Mouse (Mus musculus): ENCODE data around the gene Prpsap1. TPM values are rescaled to one million over a fixed set of nuclear protein-coding genes. Genes with fewer than 3 reads are reported as not detected.

Gene Prpsap1
- polyA plus RNA-seq, 2 experiments = 22.2 to 38.4 TPM

DNA sequence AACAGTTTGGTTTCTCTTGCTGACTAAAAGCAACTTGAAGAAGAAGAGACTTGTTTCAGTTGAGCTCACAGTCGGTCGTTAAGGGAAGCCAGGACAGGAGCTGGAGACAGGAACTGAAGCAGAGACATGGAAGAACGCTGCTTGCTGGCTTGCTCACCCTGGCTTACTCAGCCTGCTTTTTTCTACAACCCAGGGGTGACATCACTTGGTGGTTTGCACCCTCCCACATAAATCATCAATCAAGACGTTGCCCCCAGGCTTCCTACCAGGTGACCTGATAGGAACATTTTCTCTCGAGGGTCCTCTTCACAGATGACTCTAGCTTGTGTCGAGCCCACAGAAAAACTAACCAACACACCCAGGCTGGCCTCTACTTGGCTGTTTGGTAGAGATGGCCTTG, 70.8 kb downstream of the Prpsap1 start:
- TF ChIP-seq CTCF (IDR thresholded peaks at IDR 0.05; ENCODE audit: low read depth) (no peak), EP300 (IDR thresholded peaks at IDR 0.05; ENCODE audit: low read depth) (no peak)
- no peak overlapping the region for H3K9ac ChIP-seq (replicated peaks)
- WGBS (ENCODE audit: insufficient replicate concordance) = 54% methylated on average over 6 of the region's 6 CpGs
- H3K9me3 ChIP-seq (ENCODE audit: control insufficient read depth, low read length) = no peaks in the 10 kb centered on the region
- no peak for DNase-seq (ENCODE audit: low read depth in 3 of 3, low spot score in 3 of 3)
- H3K36me3 ChIP-seq (replicated peaks; ENCODE audit: control insufficient read depth, insufficient read depth, low read depth) = no peaks in the 10 kb centered on the region
- ATAC-seq (ENCODE audit: insufficient read depth) = no peak
- H3K27me3 ChIP-seq (ENCODE audit: control insufficient read depth, insufficient read depth, low read length) = no peaks in the 10 kb centered on the region
- H3K27ac ChIP-seq = no peak overlapping the region
- no peak overlapping the region for H3K4me2 ChIP-seq (ENCODE audit: low read depth)
- H3K4me3 ChIP-seq (ENCODE audit: insufficient read depth in 1 of 2, low read depth in 2 of 2, low read length in 2 of 2) = no peak overlapping the region
- H3K4me1 ChIP-seq (replicated peaks; ENCODE audit: control insufficient read depth in 2 of 2, insufficient read depth in 2 of 2, low read length in 1 of 2) = peaks cover 5 to 9% of the 10 kb centered on the region in 2 experiments

DNA sequence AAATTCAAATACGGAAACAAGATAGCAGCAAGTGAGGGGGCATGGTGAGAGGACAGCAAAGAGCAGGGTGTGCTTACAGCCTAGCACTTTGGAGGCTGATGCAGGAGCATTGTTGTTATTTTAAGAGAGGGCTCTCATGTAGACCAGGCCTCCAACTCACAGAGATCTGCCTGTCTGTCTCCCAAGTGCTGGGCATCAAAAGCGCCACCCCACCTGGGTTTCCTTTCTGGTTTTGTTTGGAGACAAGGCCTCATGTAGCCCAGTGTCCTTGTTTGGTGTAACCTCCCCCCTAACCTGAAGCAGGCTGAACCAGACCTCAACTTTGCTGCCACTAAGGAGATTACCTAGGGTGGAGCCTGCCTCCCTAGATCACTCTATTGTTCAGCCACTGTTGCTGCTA, 71.4 kb downstream of the Prpsap1 start:
- WGBS (ENCODE audit: insufficient replicate concordance) = 68% methylated on average over 2 of the region's 2 CpGs
- DNase-seq (ENCODE audit: low read depth in 3 of 3, low spot score in 3 of 3) (no peak), ATAC-seq (ENCODE audit: insufficient read depth) (no peak)
- Histone ChIP-seq H3K36me3 (replicated peaks; ENCODE audit: control insufficient read depth, insufficient read depth, low read depth) (no peaks in the 10 kb centered on the region), H3K4me3 (ENCODE audit: insufficient read depth in 1 of 2, low read depth in 2 of 2, low read length in 2 of 2) (no peak overlapping the region), H3K4me1 (replicated peaks; ENCODE audit: control insufficient read depth in 2 of 2, insufficient read depth in 2 of 2, low read length in 1 of 2) (peaks cover 5 to 9% of the 10 kb centered on the region in 2 experiments), H3K4me2 (ENCODE audit: low read depth) (no peak overlapping the region), H3K9me3 (ENCODE audit: control insufficient read depth, low read length) (no peaks in the 10 kb centered on the region), H3K27ac (no peak overlapping the region), H3K9ac (replicated peaks) (no peak overlapping the region), H3K27me3 (ENCODE audit: control insufficient read depth, insufficient read depth, low read length) (no peaks in the 10 kb centered on the region)
- TF ChIP-seq CTCF (IDR thresholded peaks at IDR 0.05; ENCODE audit: low read depth) = no peak
- no peak for TF ChIP-seq EP300 (IDR thresholded peaks at IDR 0.05; ENCODE audit: low read depth)

DNA sequence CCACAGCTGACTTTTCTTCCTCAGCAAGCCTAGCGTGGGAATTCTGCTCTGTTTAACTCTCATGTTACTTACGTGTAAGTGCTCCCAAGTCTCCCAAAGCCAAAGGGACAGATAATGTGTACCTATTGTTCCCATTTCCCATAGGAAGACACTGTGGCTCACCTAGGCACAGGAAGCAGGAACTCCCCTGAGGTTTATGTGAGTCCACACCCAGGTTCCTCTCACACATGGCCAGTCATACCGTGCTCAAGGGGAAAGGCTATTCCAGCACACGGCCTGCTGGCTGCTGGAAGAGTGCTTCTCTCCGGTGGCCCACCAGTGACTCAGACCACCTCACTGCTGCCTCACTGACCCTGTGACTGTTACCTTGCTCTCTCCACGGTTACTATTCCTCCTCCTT, 72.9 kb downstream of the Prpsap1 start:
- no peaks in the 10 kb centered on the region; the same call in 1 of the 2 replicates for H3K27me3 ChIP-seq (ENCODE audit: control insufficient read depth, insufficient read depth, low read length)
- no peaks in the 10 kb centered on the region for H3K9me3 ChIP-seq (ENCODE audit: control insufficient read depth, low read length)
- no peak for TF ChIP-seq EP300 (IDR thresholded peaks at IDR 0.05; ENCODE audit: low read depth)
- no peak for TF ChIP-seq CTCF (IDR thresholded peaks at IDR 0.05; ENCODE audit: low read depth)
- no peak overlapping the region for H3K4me3 ChIP-seq (ENCODE audit: insufficient read depth in 1 of 2, low read depth in 2 of 2, low read length in 2 of 2)
- 60% methylated on average over 6 of the region's 6 CpGs for WGBS (ENCODE audit: insufficient replicate concordance)
- DNase-seq (ENCODE audit: low read depth in 3 of 3, low spot score in 3 of 3) = no peak
- H3K9ac ChIP-seq (replicated peaks) = no peak overlapping the region
- ATAC-seq (ENCODE audit: insufficient read depth) = no peak
- peaks cover 5 to 9% of the 10 kb centered on the region in 2 experiments for H3K4me1 ChIP-seq (replicated peaks; ENCODE audit: control insufficient read depth in 2 of 2, insufficient read depth in 2 of 2, low read length in 1 of 2)
- no peak overlapping the region for H3K27ac ChIP-seq
- H3K36me3 ChIP-seq (replicated peaks; ENCODE audit: control insufficient read depth, insufficient read depth, low read depth) = no peaks in the 10 kb centered on the region
- no peak overlapping the region for H3K4me2 ChIP-seq (ENCODE audit: low read depth)

Other genes starting within 250 kb of the Prpsap1 start
- 31.9 and 37.6 TPM in 2 replicates for gene Srp68, start 220.0 kb downstream of the Prpsap1 start, polyA plus RNA-seq (2012; rRNA removed)
- gene Srp68, start 220.0 kb downstream of the Prpsap1 start, polyA plus RNA-seq (2014; fragmentation: Nextera tagmentation; extraction: Ambion mirVana) = 28.8 and 33.8 TPM in 2 replicates
- 0.02 TPM in 1 of 2 replicates, not detected in the other for gene Galr2, start 213.3 kb downstream of the Prpsap1 start, polyA plus RNA-seq (2012; rRNA removed)
- not detected in 2 replicates for gene Galr2, start 213.3 kb downstream of the Prpsap1 start, polyA plus RNA-seq (2014; fragmentation: Nextera tagmentation; extraction: Ambion mirVana)
- gene Exoc7, start 187.0 kb downstream of the Prpsap1 start, polyA plus RNA-seq (2012; rRNA removed) = 7.1 and 8.8 TPM in 2 replicates
- gene Exoc7, start 187.0 kb downstream of the Prpsap1 start, polyA plus RNA-seq (2014; fragmentation: Nextera tagmentation; extraction: Ambion mirVana) = 14.9 and 16.7 TPM in 2 replicates
- gene Foxj1, start 158.8 kb downstream of the Prpsap1 start, polyA plus RNA-seq (2012; rRNA removed) = 1.2 and 1.4 TPM in 2 replicates
- gene Foxj1, start 158.8 kb downstream of the Prpsap1 start, polyA plus RNA-seq (2014; fragmentation: Nextera tagmentation; extraction: Ambion mirVana) = 0.76 and 0.80 TPM in 2 replicates
- 0.57 and 0.75 TPM in 2 replicates for gene Rnf157, start 81.2 kb downstream of the Prpsap1 start, polyA plus RNA-seq (2012; rRNA removed)
- 0.66 and 1.2 TPM in 2 replicates for gene Rnf157, start 81.2 kb downstream of the Prpsap1 start, polyA plus RNA-seq (2014; fragmentation: Nextera tagmentation; extraction: Ambion mirVana)
- 58.9 and 70.9 TPM in 2 replicates for gene Ubald2, start 60.1 kb downstream of the Prpsap1 start, polyA plus RNA-seq (2012; rRNA removed)
- gene Ubald2, start 60.1 kb downstream of the Prpsap1 start, polyA plus RNA-seq (2014; fragmentation: Nextera tagmentation; extraction: Ambion mirVana) = 50.3 and 55.4 TPM in 2 replicates
- gene Qrich2, start 28.0 kb downstream of the Prpsap1 start, polyA plus RNA-seq (2012; rRNA removed) = 0.01 and 0.02 TPM in 2 replicates
- gene Qrich2, start 28.0 kb downstream of the Prpsap1 start, polyA plus RNA-seq (2014; fragmentation: Nextera tagmentation; extraction: Ambion mirVana) = 0.08 TPM in 1 of 2 replicates, not detected in the other
- 23.0 and 24.1 TPM in 2 replicates for gene Sphk1, start 36.7 kb upstream of the Prpsap1 start, polyA plus RNA-seq (2012; rRNA removed)
- 26.8 and 32.2 TPM in 2 replicates for gene Sphk1, start 36.7 kb upstream of the Prpsap1 start, polyA plus RNA-seq (2014; fragmentation: Nextera tagmentation; extraction: Ambion mirVana)
- gene Ube2o, start 87.2 kb upstream of the Prpsap1 start, polyA plus RNA-seq (2012; rRNA removed) = 33.8 and 34.0 TPM in 2 replicates
- gene Ube2o, start 87.2 kb upstream of the Prpsap1 start, polyA plus RNA-seq (2014; fragmentation: Nextera tagmentation; extraction: Ambion mirVana) = 25.9 and 32.3 TPM in 2 replicates
- not detected in 2 replicates for gene Aanat, start 92.2 kb upstream of the Prpsap1 start, polyA plus RNA-seq (2012; rRNA removed)
- not detected in 2 replicates for gene Aanat, start 92.2 kb upstream of the Prpsap1 start, polyA plus RNA-seq (2014; fragmentation: Nextera tagmentation; extraction: Ambion mirVana)
- gene Rhbdf2, start 132.8 kb upstream of the Prpsap1 start, polyA plus RNA-seq (2012; rRNA removed) = 8.3 and 11.1 TPM in 2 replicates
- gene Rhbdf2, start 132.8 kb upstream of the Prpsap1 start, polyA plus RNA-seq (2014; fragmentation: Nextera tagmentation; extraction: Ambion mirVana) = 3.8 and 5.2 TPM in 2 replicates
- gene Prcd, start 159.3 kb upstream of the Prpsap1 start, polyA plus RNA-seq (2012; rRNA removed) = 0.11 and 0.14 TPM in 2 replicates
- 0.19 and 0.20 TPM in 2 replicates for gene Prcd, start 159.3 kb upstream of the Prpsap1 start, polyA plus RNA-seq (2014; fragmentation: Nextera tagmentation; extraction: Ambion mirVana)
- 0.41 and 0.64 TPM in 2 replicates for gene Cygb, start 160.1 kb upstream of the Prpsap1 start, polyA plus RNA-seq (2012; rRNA removed)
- gene Cygb, start 160.1 kb upstream of the Prpsap1 start, polyA plus RNA-seq (2014; fragmentation: Nextera tagmentation; extraction: Ambion mirVana) = 0.44 and 0.81 TPM in 2 replicates